Comparison of ENCODE assay signal across 20 mouse cellular contexts in genomic region chr8:86368062-86368461, GRCm38 (mm10).
A peak's percentile ranks its signal among the peaks of the same experiment; 100 is the strongest.
DNase-seq lines count a peak whose midpoint lies in the region; ATAC-seq lines count a peak whose summit lies in the region.
"Had no signal": no experiment of that assay in that cellular context is flagged by ENCODE, and none has a peak within 500 bp of the region (broad histone marks: within the 10 kb centered on the region; RNA-seq: fewer than 3 reads in every experiment).

No protein-coding gene starts in this region.

- peak; percentile 69 for DNase-seq in midbrain, embryonic 11.5 days (ENCODE audit: low spot score, missing footprints)
- no peak for DNase-seq in limb, embryonic 10.5 days (ENCODE audit: low spot score)
- DNase-seq in frontal cortex, postnatal 14 days (ENCODE audit: low spot score in 2 of 2): no peak
- DNase-seq: adrenal gland, postnatal 25 days; cerebellum, adult 11 months; cerebellum, postnatal 14 days; gastrocnemius, adult 2 months; heart, postnatal 4 days; kidney, adult 8-10 months; kidney, postnatal 14 days; lung, postnatal 4 days; right cerebral cortex, postnatal 14 days had no signal

- no peaks in the 10 kb centered on the region for H3K36me3 ChIP-seq in forebrain, embryonic 16.5 days (ENCODE audit: control insufficient read depth, insufficient read depth)
- H3K36me3 ChIP-seq in forebrain, embryonic 12.5 days (replicated peaks): no peaks in the 10 kb centered on the region
- H3K36me3 ChIP-seq in midbrain, embryonic 11.5 days (ENCODE audit: control insufficient read depth, insufficient read depth, low read length): no peaks in the 10 kb centered on the region
- no peaks in the 10 kb centered on the region for H3K36me3 ChIP-seq in midbrain, embryonic 15.5 days (replicated peaks)
- no peaks in the 10 kb centered on the region for H3K36me3 ChIP-seq in midbrain, embryonic 16.5 days (ENCODE audit: control insufficient read depth, insufficient read depth, low read length)
- no peaks in the 10 kb centered on the region for H3K36me3 ChIP-seq in limb, embryonic 10.5 days
- H3K36me3 ChIP-seq: embryonic facial prominence, embryonic 12.5 days; heart, embryonic 15.5 days; intestine, embryonic 15.5 days had no signal

- H3K27ac ChIP-seq in forebrain, embryonic 16.5 days (ENCODE audit: low read length): no peak overlapping the region
- no peak overlapping the region for H3K27ac ChIP-seq in forebrain, embryonic 12.5 days
- no peak overlapping the region for H3K27ac ChIP-seq in midbrain, embryonic 11.5 days (ENCODE audit: low read depth, low read length)
- no peak overlapping the region for H3K27ac ChIP-seq in midbrain, embryonic 15.5 days
- H3K27ac ChIP-seq in midbrain, embryonic 16.5 days (ENCODE audit: low read length): peak overlapping the region; percentile 45; the same call in 1 of the 2 replicates
- no peak overlapping the region for H3K27ac ChIP-seq in limb, embryonic 10.5 days
- H3K27ac ChIP-seq: embryonic facial prominence, embryonic 12.5 days; gastrocnemius, adult 2 months; heart, embryonic 15.5 days; intestine, embryonic 15.5 days; layer of hippocampus, adult 2 months had no signal

- H3K4me2 ChIP-seq in forebrain, embryonic 16.5 days (ENCODE audit: low read length): no peak overlapping the region
- H3K4me2 ChIP-seq in forebrain, embryonic 12.5 days: no peak overlapping the region
- H3K4me2 ChIP-seq in midbrain, embryonic 11.5 days: no peak overlapping the region
- no peak overlapping the region for H3K4me2 ChIP-seq in midbrain, embryonic 15.5 days
- no peak overlapping the region for H3K4me2 ChIP-seq in midbrain, embryonic 16.5 days (ENCODE audit: low read length)
- H3K4me2 ChIP-seq: embryonic facial prominence, embryonic 12.5 days; heart, embryonic 15.5 days; intestine, embryonic 15.5 days had no signal

- WGBS in forebrain, embryonic 16.5 days: 46% methylated on average over 5 of the region's 5 CpGs
- whole genome bisulfite sequencing in forebrain, embryonic 12.5 days: 71% methylated on average over 5 of the region's 5 CpGs
- 65% methylated on average over 5 of the region's 5 CpGs for WGBS in midbrain, embryonic 11.5 days
- WGBS in midbrain, embryonic 15.5 days: 41% methylated on average over 5 of the region's 5 CpGs
- 35% methylated on average over 5 of the region's 5 CpGs for WGBS in midbrain, embryonic 16.5 days
- 73% methylated on average over 5 of the region's 5 CpGs for WGBS in limb, embryonic 10.5 days

- no peak overlapping the region for H3K4me3 ChIP-seq in forebrain, embryonic 16.5 days (replicated peaks; ENCODE audit: low read length)
- H3K4me3 ChIP-seq in forebrain, embryonic 12.5 days (replicated peaks): no peak overlapping the region
- no peak overlapping the region for H3K4me3 ChIP-seq in midbrain, embryonic 11.5 days (ENCODE audit: low read depth, low read length)
- no peak overlapping the region for H3K4me3 ChIP-seq in midbrain, embryonic 15.5 days
- no peak overlapping the region for H3K4me3 ChIP-seq in midbrain, embryonic 16.5 days (ENCODE audit: low read depth, low read length)
- no peak overlapping the region for H3K4me3 ChIP-seq in limb, embryonic 10.5 days
- H3K4me3 ChIP-seq: embryonic facial prominence, embryonic 12.5 days; gastrocnemius, adult 2 months; heart, embryonic 15.5 days; intestine, embryonic 15.5 days; layer of hippocampus, adult 2 months had no signal

- no peaks in the 10 kb centered on the region for H3K27me3 ChIP-seq in forebrain, embryonic 16.5 days (replicated peaks; ENCODE audit: control insufficient read depth, insufficient read depth, low read length)
- no peaks in the 10 kb centered on the region; the same call in 1 of the 2 replicates for H3K27me3 ChIP-seq in forebrain, embryonic 12.5 days
- no peaks in the 10 kb centered on the region for H3K27me3 ChIP-seq in midbrain, embryonic 11.5 days (ENCODE audit: control insufficient read depth, insufficient read depth, low read length)
- no peaks in the 10 kb centered on the region for H3K27me3 ChIP-seq in midbrain, embryonic 15.5 days (replicated peaks)
- H3K27me3 ChIP-seq in midbrain, embryonic 16.5 days (ENCODE audit: control insufficient read depth, insufficient read depth, low read depth, low read length): no peaks in the 10 kb centered on the region
- no peaks in the 10 kb centered on the region for H3K27me3 ChIP-seq in limb, embryonic 10.5 days (ENCODE audit: low read depth, poor library complexity, severe bottlenecking)
- H3K27me3 ChIP-seq: embryonic facial prominence, embryonic 12.5 days; heart, embryonic 15.5 days; intestine, embryonic 15.5 days had no signal

- ATAC-seq in forebrain, embryonic 16.5 days: peak; percentile 47; the same call in 1 of the 2 replicates
- no peak for ATAC-seq in forebrain, embryonic 12.5 days (ENCODE audit: low FRiP score)
- ATAC-seq in midbrain, embryonic 11.5 days (ENCODE audit: low FRiP score): no peak
- ATAC-seq in midbrain, embryonic 15.5 days (replicated peaks): no peak
- ATAC-seq in midbrain, embryonic 16.5 days: no peak
- ATAC-seq: intestine, embryonic 15.5 days had no signal

- 0 out of 2 replicates have a peak, but pooled peaks cover 2% of the 10 kb centered on the region for H3K4me1 ChIP-seq in forebrain, embryonic 16.5 days (replicated peaks; ENCODE audit: control insufficient read depth, insufficient read depth, low read length)
- H3K4me1 ChIP-seq in forebrain, embryonic 12.5 days: no peaks in the 10 kb centered on the region
- H3K4me1 ChIP-seq in midbrain, embryonic 11.5 days (ENCODE audit: control insufficient read depth, insufficient read depth, low read length): no peaks in the 10 kb centered on the region
- H3K4me1 ChIP-seq in midbrain, embryonic 15.5 days: no peaks in the 10 kb centered on the region
- H3K4me1 ChIP-seq in midbrain, embryonic 16.5 days (ENCODE audit: control insufficient read depth, insufficient read depth, low read length): no peaks in the 10 kb centered on the region
- H3K4me1 ChIP-seq in limb, embryonic 10.5 days: no peaks in the 10 kb centered on the region
- H3K4me1 ChIP-seq: embryonic facial prominence, embryonic 12.5 days; heart, embryonic 15.5 days; intestine, embryonic 15.5 days had no signal

- H3K9me3 ChIP-seq in forebrain, embryonic 16.5 days (ENCODE audit: control insufficient read depth, low read length): no peaks in the 10 kb centered on the region
- H3K9me3 ChIP-seq in forebrain, embryonic 12.5 days: no peaks in the 10 kb centered on the region
- H3K9me3 ChIP-seq in midbrain, embryonic 11.5 days (ENCODE audit: control insufficient read depth, low read length): no peaks in the 10 kb centered on the region
- H3K9me3 ChIP-seq in midbrain, embryonic 15.5 days: no peaks in the 10 kb centered on the region
- H3K9me3 ChIP-seq in midbrain, embryonic 16.5 days (replicated peaks; ENCODE audit: control insufficient read depth, low read length, poor library complexity, severe bottlenecking): no peaks in the 10 kb centered on the region
- no peaks in the 10 kb centered on the region for H3K9me3 ChIP-seq in limb, embryonic 10.5 days (replicated peaks)
- H3K9me3 ChIP-seq: embryonic facial prominence, embryonic 12.5 days; heart, embryonic 15.5 days; intestine, embryonic 15.5 days had no signal

- no peak overlapping the region for H3K9ac ChIP-seq in forebrain, embryonic 16.5 days (replicated peaks; ENCODE audit: low read depth, low read length)
- no peak overlapping the region for H3K9ac ChIP-seq in forebrain, embryonic 12.5 days
- no peak overlapping the region for H3K9ac ChIP-seq in midbrain, embryonic 11.5 days (ENCODE audit: low read length)
- H3K9ac ChIP-seq in midbrain, embryonic 15.5 days: no peak overlapping the region
- H3K9ac ChIP-seq in midbrain, embryonic 16.5 days (ENCODE audit: low read depth, low read length): no peak overlapping the region
- H3K9ac ChIP-seq: embryonic facial prominence, embryonic 12.5 days; heart, embryonic 15.5 days; intestine, embryonic 15.5 days had no signal
